Mouse (Mus musculus): ENCODE measurements around the gene Arl6ip1. TPM values are rescaled to one million over a fixed set of nuclear protein-coding genes. Genes with fewer than 3 reads are reported as not detected.

Arl6ip1 gene
- polyA plus RNA-seq, 1 experiment from 2014 or later, result 352 TPM

- Histone ChIP-seq H3K9me3 (ENCODE audit: low read depth, low read length) (no peaks in the 10 kb centered on the region), H3K4me1 (ENCODE audit: insufficient read depth) (peaks cover 10% of the 10 kb centered on the region; the same call in 1 of the 2 replicates), H3K9ac (no peak overlapping the region), H3K4me3 (ENCODE audit: low read depth, low read length) (no peak overlapping the region), H3K27ac (ENCODE audit: low read depth) (no peak overlapping the region), H3K27me3 (ENCODE audit: insufficient read depth, low read length) (no peaks in the 10 kb centered on the region), H3K4me2 (no peak overlapping the region), H3K36me3 (ENCODE audit: insufficient read depth) (peaks cover 68% of the 10 kb centered on the region)
- DNase-seq (no peak), ATAC-seq (ENCODE audit: insufficient read depth) (no peak)
- no peak for TF ChIP-seq CTCF (IDR thresholded peaks at IDR 0.05; ENCODE audit: low read depth)
- WGBS, result 88% methylated on average over 4 of the region's 4 CpGs
Measured at GRCm38 (mm10) chr7:118123512-118124411, 5.7 kb downstream of the Arl6ip1 start.

- Histone ChIP-seq H3K4me3 (ENCODE audit: low read depth, low read length) (no peak overlapping the region), H3K9ac (no peak overlapping the region), H3K27me3 (ENCODE audit: insufficient read depth, low read length) (no peaks in the 10 kb centered on the region), H3K4me1 (ENCODE audit: insufficient read depth) (0 out of 2 replicates have a peak, but pooled peaks cover 3% of the 10 kb centered on the region), H3K4me2 (no peak overlapping the region), H3K27ac (ENCODE audit: low read depth) (no peak overlapping the region), H3K36me3 (ENCODE audit: insufficient read depth) (peaks cover 78% of the 10 kb centered on the region), H3K9me3 (ENCODE audit: low read depth, low read length) (no peaks in the 10 kb centered on the region)
- no peak for TF ChIP-seq CTCF (IDR thresholded peaks at IDR 0.05; ENCODE audit: low read depth)
- DNase-seq, result no peak
- WGBS, result 95% methylated on average over 7 of the region's 7 CpGs
- ATAC-seq (ENCODE audit: insufficient read depth), result no peak
Measured at GRCm38 (mm10) chr7:118122235-118122634, 7.2 kb downstream of the Arl6ip1 start.

DNA sequence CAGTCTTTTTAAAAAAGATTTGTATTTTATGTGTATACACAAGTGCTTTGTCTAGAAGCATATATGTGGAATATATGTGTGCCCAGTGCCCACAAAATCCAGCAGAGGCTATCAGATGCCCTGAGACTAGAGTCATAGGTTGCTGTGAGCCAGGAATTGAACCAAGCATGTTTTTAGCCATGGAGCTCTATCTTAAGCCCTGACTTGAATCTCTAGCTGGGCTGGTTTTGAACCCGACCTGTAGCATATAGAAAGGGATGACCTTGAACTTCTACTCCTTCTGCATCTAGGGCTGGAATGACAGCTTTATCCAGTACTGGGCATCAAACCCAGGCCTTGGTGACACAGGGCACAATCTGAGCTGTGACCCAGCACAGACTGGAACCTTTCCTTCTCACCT, 8.8 kb downstream of the Arl6ip1 start:
- Histone ChIP-seq H3K36me3 (ENCODE audit: insufficient read depth) (peaks cover 64% of the 10 kb centered on the region), H3K9ac (no peak overlapping the region), H3K4me1 (ENCODE audit: insufficient read depth) (no peaks in the 10 kb centered on the region), H3K27ac (ENCODE audit: low read depth) (no peak overlapping the region), H3K27me3 (ENCODE audit: insufficient read depth, low read length) (no peaks in the 10 kb centered on the region), H3K9me3 (ENCODE audit: low read depth, low read length) (no peaks in the 10 kb centered on the region), H3K4me2 (no peak overlapping the region), H3K4me3 (ENCODE audit: low read depth, low read length) (no peak overlapping the region)
- no peak for TF ChIP-seq CTCF (IDR thresholded peaks at IDR 0.05; ENCODE audit: low read depth)
- WGBS, result 79% methylated on average over 1 of the region's 1 CpGs
- no peak for ATAC-seq (ENCODE audit: insufficient read depth)
- DNase-seq, result no peak

DNA sequence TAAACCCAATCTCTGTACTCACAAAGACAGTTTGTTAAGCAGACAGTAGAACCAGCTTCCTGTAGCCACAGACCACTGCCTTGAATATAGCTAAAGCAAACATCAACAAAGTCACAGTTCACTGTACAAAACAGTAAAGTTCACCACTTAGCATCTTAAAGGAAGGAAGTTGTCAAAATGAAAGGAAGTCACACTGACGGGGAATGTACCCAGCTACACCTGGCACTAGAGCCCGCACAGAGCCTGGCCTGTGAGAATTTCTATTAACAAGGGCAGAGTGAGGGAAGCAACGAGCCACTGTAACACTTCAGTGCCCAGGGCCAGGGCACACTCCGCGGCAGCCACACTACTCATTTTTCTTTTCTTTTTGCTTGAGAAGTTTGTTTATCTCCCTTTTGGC, 9.5 kb downstream of the Arl6ip1 start:
- WGBS, result 57% methylated on average over 5 of the region's 5 CpGs
- DNase-seq (no peak), ATAC-seq (ENCODE audit: insufficient read depth) (no peak)
- Histone ChIP-seq H3K36me3 (ENCODE audit: insufficient read depth) (peaks cover 63% of the 10 kb centered on the region), H3K27me3 (ENCODE audit: insufficient read depth, low read length) (no peaks in the 10 kb centered on the region), H3K9me3 (ENCODE audit: low read depth, low read length) (no peaks in the 10 kb centered on the region), H3K4me2 (no peak overlapping the region), H3K9ac (no peak overlapping the region), H3K4me1 (ENCODE audit: insufficient read depth) (no peaks in the 10 kb centered on the region), H3K27ac (ENCODE audit: low read depth) (peak overlapping the region; percentile 56; the same call in 1 of the 2 replicates), H3K4me3 (ENCODE audit: low read depth, low read length) (no peak overlapping the region)
- TF ChIP-seq CTCF (IDR thresholded peaks at IDR 0.05; ENCODE audit: low read depth), result no peak

DNA sequence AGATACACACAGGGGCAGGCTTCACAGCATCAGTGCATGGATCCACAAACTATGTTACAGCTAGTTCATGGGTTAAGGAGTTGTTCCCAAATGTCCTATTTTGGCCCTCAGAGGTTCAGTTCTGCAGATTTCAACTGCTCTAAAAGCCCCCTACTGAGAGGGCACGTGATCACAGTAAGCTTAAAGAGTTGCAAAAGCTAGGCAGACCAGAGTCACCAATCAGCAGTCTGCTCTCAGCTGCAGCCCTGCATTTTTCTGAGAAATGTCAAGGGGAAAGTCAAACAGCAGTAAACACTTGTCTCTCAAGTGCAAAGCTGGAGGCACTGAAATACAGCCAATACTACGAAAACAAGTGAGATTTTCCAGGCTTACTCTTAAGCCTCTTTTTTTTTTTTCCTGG, 10.3 kb downstream of the Arl6ip1 start:
- no peak overlapping the region for H3K9ac ChIP-seq
- no peak for ATAC-seq (ENCODE audit: insufficient read depth)
- no peaks in the 10 kb centered on the region for H3K9me3 ChIP-seq (ENCODE audit: low read depth, low read length)
- H3K27me3 ChIP-seq (ENCODE audit: insufficient read depth, low read length), result no peaks in the 10 kb centered on the region
- peaks cover 67% of the 10 kb centered on the region for H3K36me3 ChIP-seq (ENCODE audit: insufficient read depth)
- H3K4me1 ChIP-seq (ENCODE audit: insufficient read depth), result 0 out of 2 replicates have a peak, but pooled peaks cover 4% of the 10 kb centered on the region
- no peak overlapping the region for H3K4me2 ChIP-seq
- 50% methylated on average over 2 of the region's 2 CpGs for WGBS
- TF ChIP-seq CTCF (IDR thresholded peaks at IDR 0.05; ENCODE audit: low read depth), result no peak
- DNase-seq, result no peak
- 0 out of 2 replicates have a peak overlapping the region, but pooled peaks have one; percentile 56 for H3K27ac ChIP-seq (ENCODE audit: low read depth)
- no peak overlapping the region for H3K4me3 ChIP-seq (ENCODE audit: low read depth, low read length)

- ATAC-seq (ENCODE audit: insufficient read depth) (no peak), DNase-seq (no peak)
- no peak overlapping the region for H3K4me3 ChIP-seq (ENCODE audit: low read depth, low read length)
- H3K36me3 ChIP-seq (ENCODE audit: insufficient read depth), result peaks cover 67% of the 10 kb centered on the region
- TF ChIP-seq CTCF (IDR thresholded peaks at IDR 0.05; ENCODE audit: low read depth), result no peak
- H3K9me3 ChIP-seq (ENCODE audit: low read depth, low read length), result no peaks in the 10 kb centered on the region
- no peak overlapping the region for H3K27ac ChIP-seq (ENCODE audit: low read depth)
- H3K27me3 ChIP-seq (ENCODE audit: insufficient read depth, low read length), result no peaks in the 10 kb centered on the region
- H3K4me2 ChIP-seq, result no peak overlapping the region
- 78% methylated on average over 3 of the region's 3 CpGs for WGBS
- H3K4me1 ChIP-seq (ENCODE audit: insufficient read depth), result peaks cover 11% of the 10 kb centered on the region
- H3K9ac ChIP-seq, result no peak overlapping the region
Measured at GRCm38 (mm10) chr7:118118426-118118825, 11.0 kb downstream of the Arl6ip1 start.

GRCm38 (mm10) chr7:118117539-118118210, 11.8 kb downstream of the Arl6ip1 start:
- H3K27me3 ChIP-seq (ENCODE audit: insufficient read depth, low read length), result no peaks in the 10 kb centered on the region
- no peak overlapping the region for H3K4me2 ChIP-seq
- H3K4me1 ChIP-seq (ENCODE audit: insufficient read depth), result peaks cover 14% of the 10 kb centered on the region
- no peak overlapping the region for H3K9ac ChIP-seq
- H3K36me3 ChIP-seq (ENCODE audit: insufficient read depth), result peaks cover 67% of the 10 kb centered on the region
- ATAC-seq (ENCODE audit: insufficient read depth) (no peak), DNase-seq (no peak)
- H3K27ac ChIP-seq (ENCODE audit: low read depth), result peak overlapping the region; percentile 16; the same call in 1 of the 2 replicates
- H3K9me3 ChIP-seq (ENCODE audit: low read depth, low read length), result no peaks in the 10 kb centered on the region
- no peak for TF ChIP-seq CTCF (IDR thresholded peaks at IDR 0.05; ENCODE audit: low read depth)
- no peak overlapping the region for H3K4me3 ChIP-seq (ENCODE audit: low read depth, low read length)
- WGBS, result 47% methylated on average over 4 of the region's 4 CpGs
